Mouse (Mus musculus) C2C12 (cell line): ENCODE results near the gene Fads2. TPM values are rescaled to one million over a fixed set of nuclear protein-coding genes. Genes with fewer than 3 reads are reported as not detected.

Source experiments
- H3K27me3 ChIP-seq: one replicate; pipeline ENCODE4 v1.6.1; 2011; ENCODE audit not compliant: control insufficient read depth, insufficient read depth, insufficient read length
- H3K36me3 ChIP-seq: one replicate; pipeline ENCODE4 v1.6.1; 2011; ENCODE audit not compliant: control insufficient read depth, insufficient read depth
- H3K4me3 ChIP-seq: one replicate; pipeline ENCODE4 v1.5.1; 2011; ENCODE audit warnings: mild to moderate bottlenecking, control low read depth; ENCODE audit not compliant: poor library complexity, insufficient read depth, severe bottlenecking
- H3K79me2 ChIP-seq: one replicate; pipeline ENCODE4 v1.6.1; 2011; ENCODE audit not compliant: control insufficient read depth, insufficient read depth
- H3K79me3 ChIP-seq: one replicate; pipeline ENCODE4 v1.6.1; 2011; ENCODE audit warnings: low read depth, control low read depth
- H3ac ChIP-seq: one replicate; pipeline ENCODE3; 2011; ENCODE audit warnings: low read depth; ENCODE audit not compliant: control insufficient read depth, insufficient read length
- CEBPB ChIP-seq: IDR thresholded peaks from one replicate; pipeline ENCODE4 v1.6.1; 2011; ENCODE audit warnings: low read depth, mild to moderate bottlenecking, control low read depth, moderate library complexity
- CTCF ChIP-seq: IDR thresholded peaks from one replicate; pipeline ENCODE4 v1.5.1; 2011; ENCODE audit not compliant: control insufficient read depth, insufficient read depth, insufficient read length
- FOSL1 ChIP-seq: IDR thresholded peaks from one replicate; pipeline ENCODE4 v1.8.0; 2011; ENCODE audit warnings: mild to moderate bottlenecking, low read length; ENCODE audit not compliant: poor library complexity, insufficient read depth, severe bottlenecking
- MAX ChIP-seq: IDR thresholded peaks from one replicate; pipeline ENCODE4 v1.6.1; 2011; ENCODE audit warnings: mild to moderate bottlenecking, control low read depth
- MYOD1 ChIP-seq: IDR thresholded peaks from one replicate; pipeline ENCODE4 v1.6.1; 2011; ENCODE audit warnings: low read depth; ENCODE audit not compliant: control insufficient read depth, insufficient read length
- MYOG ChIP-seq: IDR thresholded peaks from one replicate; pipeline ENCODE4 v1.6.1; 2011; ENCODE audit not compliant: control insufficient read depth, insufficient read length; ENCODE audit errors: extremely low read depth
- USF1 ChIP-seq: IDR thresholded peaks from one replicate; pipeline ENCODE4 v1.6.1; 2011; ENCODE audit warnings: low read depth, mild to moderate bottlenecking, control low read depth, moderate library complexity
- polyA plus RNA-seq: library from polyadenylated mRNA; unstranded; fragments of >200 nt; fragmentation: generic; extraction: Trizol; gene quantifications from one replicate; pipeline ENCODE4 v1.2.1, GENCODE M21; 2012; ENCODE audit warnings: missing spikeins

Fads2 gene
- polyA plus RNA-seq, 1 experiment: 72.6 TPM

- H3K79me3 ChIP-seq: no peaks in the 10 kb centered on the region
- no peaks in the 10 kb centered on the region for H3K36me3 ChIP-seq
- no peak overlapping the region for H3K4me3 ChIP-seq
- TF ChIP-seq CTCF (no peak), MYOD1 (no peak), MYOG (no peak), USF1 (no peak), MAX (no peak), FOSL1 (no peak), CEBPB (no peak)
- H3K27me3 ChIP-seq: no peaks in the 10 kb centered on the region
- H3ac ChIP-seq: no peak overlapping the region
- no peaks in the 10 kb centered on the region for H3K79me2 ChIP-seq
These were observed 67.2 kb downstream of the Fads2 start for GRCm38 (mm10) chr19:10034356-10034755.

GRCm38 (mm10) chr19:10033211-10033973 is 68.2 kb downstream of the Fads2 start:
- Histone ChIP-seq H3K27me3 (no peaks in the 10 kb centered on the region), H3K79me2 (no peaks in the 10 kb centered on the region), H3K79me3 (no peaks in the 10 kb centered on the region), H3K4me3 (no peak overlapping the region), H3K36me3 (no peaks in the 10 kb centered on the region), H3ac (no peak overlapping the region)
- TF ChIP-seq USF1 (no peak), CEBPB (no peak), MAX (no peak)

GRCm38 (mm10) chr19:10029746-10030145 is 71.8 kb downstream of the Fads2 start:
- H3K79me2 ChIP-seq: no peaks in the 10 kb centered on the region
- no peaks in the 10 kb centered on the region for H3K36me3 ChIP-seq
- H3ac ChIP-seq: no peak overlapping the region
- no peaks in the 10 kb centered on the region for H3K79me3 ChIP-seq
- no peak overlapping the region for H3K4me3 ChIP-seq
- H3K27me3 ChIP-seq: no peaks in the 10 kb centered on the region
- no peak for TF ChIP-seq MAX
- TF ChIP-seq MYOG: no peak
- TF ChIP-seq FOSL1: no peak
- no peak for TF ChIP-seq CTCF
- no peak for TF ChIP-seq MYOD1

DNA sequence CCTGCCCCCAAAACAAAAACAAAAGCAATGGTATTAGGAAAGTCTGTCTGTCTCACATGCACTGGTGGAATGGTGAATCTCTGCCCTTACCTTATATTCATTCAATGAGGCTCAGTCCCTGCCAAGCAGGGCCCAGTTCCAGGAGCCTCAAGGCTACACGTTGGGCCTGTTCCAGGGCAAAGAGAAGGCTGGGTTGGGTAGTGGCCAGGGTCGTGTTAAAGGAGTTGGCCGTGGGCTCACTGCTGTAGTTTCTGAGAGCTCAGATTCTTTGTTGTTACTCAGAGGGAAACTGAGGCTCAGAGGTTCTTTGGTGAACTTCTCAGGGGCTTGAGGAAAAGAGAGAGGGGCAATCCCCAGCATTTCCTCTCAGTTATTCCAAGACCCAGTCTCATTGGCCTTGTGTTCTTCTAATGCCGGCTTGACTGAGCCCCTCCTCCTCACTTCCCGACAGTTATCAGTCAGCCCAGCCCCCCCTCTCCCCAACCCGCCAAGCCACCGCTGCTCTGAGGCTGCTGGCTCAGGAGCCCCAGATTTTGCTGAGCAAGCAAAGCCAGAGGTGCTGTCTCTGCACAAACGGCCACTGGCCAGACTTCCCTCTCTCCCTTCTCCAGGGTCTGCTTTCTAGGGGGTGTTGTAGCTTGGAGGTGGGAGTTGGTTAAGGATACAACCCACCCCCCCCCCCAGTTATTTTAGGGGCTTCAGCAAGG is 76.2 kb downstream of the Fads2 start:
- Histone ChIP-seq H3K36me3 (no peaks in the 10 kb centered on the region), H3K79me2 (no peaks in the 10 kb centered on the region), H3ac (no peak overlapping the region), H3K27me3 (no peaks in the 10 kb centered on the region), H3K4me3 (no peak overlapping the region), H3K79me3 (no peaks in the 10 kb centered on the region)
- TF ChIP-seq FOSL1: no peak
- no peak for TF ChIP-seq MYOD1
- TF ChIP-seq MYOG: no peak
- no peak for TF ChIP-seq MAX
- TF ChIP-seq CEBPB: no peak
- TF ChIP-seq CTCF: no peak
- TF ChIP-seq USF1: no peak

GRCm38 (mm10) chr19:10023304-10023758 is 78.2 kb downstream of the Fads2 start:
- no peak for TF ChIP-seq MYOG
- TF ChIP-seq MYOD1: no peak
- no peak for TF ChIP-seq USF1
- no peak for TF ChIP-seq CEBPB
- TF ChIP-seq CTCF: no peak
- no peak for TF ChIP-seq FOSL1
- TF ChIP-seq MAX: no peak
- H3K79me2 ChIP-seq: no peaks in the 10 kb centered on the region
- no peaks in the 10 kb centered on the region for H3K27me3 ChIP-seq
- H3K79me3 ChIP-seq: no peaks in the 10 kb centered on the region
- no peaks in the 10 kb centered on the region for H3K36me3 ChIP-seq
- no peak overlapping the region for H3ac ChIP-seq
- no peak overlapping the region for H3K4me3 ChIP-seq
